Mouse (Mus musculus): ENCODE results near the gene Anp32a. TPM values are rescaled to one million over a fixed set of nuclear protein-coding genes. Genes with fewer than 3 reads are reported as not detected.

The Anp32a gene
- total RNA-seq, 1 experiment, result 96.0 TPM

DNA sequence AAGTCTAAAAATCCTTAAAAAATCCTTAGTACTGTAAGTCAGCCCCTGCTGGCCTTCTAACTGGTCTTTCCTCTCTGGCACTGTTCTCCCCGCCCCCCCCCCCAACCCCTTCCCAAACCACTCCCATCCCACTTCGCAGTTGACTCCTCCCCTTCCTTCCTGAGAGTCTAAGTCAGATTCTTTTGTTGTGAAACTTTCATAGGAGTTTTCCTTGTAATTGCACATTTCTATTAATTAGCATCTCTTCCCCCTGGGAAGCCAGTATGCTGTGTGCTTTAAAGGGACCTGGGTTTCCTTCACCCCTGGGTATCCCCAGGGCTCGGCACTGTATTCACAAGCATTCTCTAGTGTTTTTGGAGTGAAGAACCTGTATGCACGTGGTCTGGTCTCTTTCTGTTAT is 10.1 kb downstream of the Anp32a start:
- in situ Hi-C loops (cut with MboI; ENCODE audit: low sequenced_read_pairs in 2 of 2, unreplicated experiment in 2 of 2), result no loop called here
- Histone ChIP-seq H3K9me3 (ENCODE audit: control insufficient read depth, insufficient read depth, low read depth, low read length) (no peaks in the 10 kb centered on the region), H3K36me3 (ENCODE audit: control insufficient read depth, insufficient read depth, low read length, poor library complexity, severe bottlenecking) (peaks cover 26% of the 10 kb centered on the region; the same call in 1 of the 2 replicates), H3K4me3 (ENCODE audit: insufficient read depth in 1 of 2, low read depth in 1 of 2, low read length in 2 of 2, poor library complexity in 1 of 2, severe bottlenecking in 1 of 2) (no peak overlapping the region), H3K9ac (ENCODE audit: insufficient read depth, low read depth, low read length, poor library complexity, severe bottlenecking) (no peak overlapping the region), H3K27ac (ENCODE audit: insufficient read depth, low read depth, low read length, poor library complexity, severe bottlenecking) (no peak overlapping the region), H3K4me1 (ENCODE audit: control insufficient read depth in 2 of 2, insufficient read depth in 2 of 2, low read length in 2 of 2, poor library complexity in 1 of 2) (peaks cover 10 to 34% of the 10 kb centered on the region in 2 experiments)
- no peak for DNase-seq (ENCODE audit: low read depth, low spot score)
- TF ChIP-seq CHD2 (IDR thresholded peaks at IDR 0.05; ENCODE audit: low read depth, low read length) (no peak), MAFK (IDR thresholded peaks at IDR 0.05; ENCODE audit: insufficient read depth, low read depth, low read length) (no peak), ZNF384 (IDR thresholded peaks at IDR 0.05; ENCODE audit: low read depth, low read length) (no peak), ZC3H11A (IDR thresholded peaks at IDR 0.05; ENCODE audit: borderline replicate concordance, low read depth, low read length) (no peak), HCFC1 (IDR thresholded peaks at IDR 0.05; ENCODE audit: borderline replicate concordance, insufficient read depth, low read length) (no peak)

DNA sequence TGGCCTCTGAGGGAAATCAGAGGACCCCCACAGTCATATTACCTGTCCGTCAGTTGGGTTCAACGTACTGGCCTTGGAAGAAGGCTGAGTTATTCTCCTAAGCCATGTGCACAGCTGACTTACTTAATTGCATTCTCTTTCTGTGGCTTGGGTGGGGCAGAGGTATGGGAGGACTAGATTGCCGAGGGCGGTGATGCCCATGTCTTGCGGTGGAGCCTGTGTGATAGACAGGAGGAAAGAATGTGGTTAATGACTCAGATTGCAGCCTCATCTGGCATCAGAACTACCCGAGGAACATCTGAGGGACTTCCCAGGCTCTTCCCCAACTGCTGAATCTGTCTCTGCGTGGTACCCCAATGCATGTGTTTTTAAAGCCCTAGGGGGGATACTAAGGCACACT is 12.7 kb downstream of the Anp32a start:
- Histone ChIP-seq H3K9ac (ENCODE audit: insufficient read depth, low read depth, low read length, poor library complexity, severe bottlenecking) (no peak overlapping the region), H3K4me3 (ENCODE audit: insufficient read depth in 1 of 2, low read depth in 1 of 2, low read length in 2 of 2, poor library complexity in 1 of 2, severe bottlenecking in 1 of 2) (no peak overlapping the region), H3K9me3 (ENCODE audit: control insufficient read depth, insufficient read depth, low read depth, low read length) (no peaks in the 10 kb centered on the region), H3K36me3 (ENCODE audit: control insufficient read depth, insufficient read depth, low read length, poor library complexity, severe bottlenecking) (peaks cover 34% of the 10 kb centered on the region; the same call in 1 of the 2 replicates), H3K27ac (ENCODE audit: insufficient read depth, low read depth, low read length, poor library complexity, severe bottlenecking) (no peak overlapping the region), H3K4me1 (ENCODE audit: control insufficient read depth in 2 of 2, insufficient read depth in 2 of 2, low read length in 2 of 2, poor library complexity in 1 of 2) (peaks cover 5 to 27% of the 10 kb centered on the region in 2 experiments)
- TF ChIP-seq HCFC1 (IDR thresholded peaks at IDR 0.05; ENCODE audit: borderline replicate concordance, insufficient read depth, low read length) (no peak), CHD2 (IDR thresholded peaks at IDR 0.05; ENCODE audit: low read depth, low read length) (no peak), ZC3H11A (IDR thresholded peaks at IDR 0.05; ENCODE audit: borderline replicate concordance, low read depth, low read length) (no peak)
- no peak for DNase-seq (ENCODE audit: low read depth, low spot score)
- in situ Hi-C loops (cut with MboI; ENCODE audit: low sequenced_read_pairs in 2 of 2, unreplicated experiment in 2 of 2), result no loop called here

DNA sequence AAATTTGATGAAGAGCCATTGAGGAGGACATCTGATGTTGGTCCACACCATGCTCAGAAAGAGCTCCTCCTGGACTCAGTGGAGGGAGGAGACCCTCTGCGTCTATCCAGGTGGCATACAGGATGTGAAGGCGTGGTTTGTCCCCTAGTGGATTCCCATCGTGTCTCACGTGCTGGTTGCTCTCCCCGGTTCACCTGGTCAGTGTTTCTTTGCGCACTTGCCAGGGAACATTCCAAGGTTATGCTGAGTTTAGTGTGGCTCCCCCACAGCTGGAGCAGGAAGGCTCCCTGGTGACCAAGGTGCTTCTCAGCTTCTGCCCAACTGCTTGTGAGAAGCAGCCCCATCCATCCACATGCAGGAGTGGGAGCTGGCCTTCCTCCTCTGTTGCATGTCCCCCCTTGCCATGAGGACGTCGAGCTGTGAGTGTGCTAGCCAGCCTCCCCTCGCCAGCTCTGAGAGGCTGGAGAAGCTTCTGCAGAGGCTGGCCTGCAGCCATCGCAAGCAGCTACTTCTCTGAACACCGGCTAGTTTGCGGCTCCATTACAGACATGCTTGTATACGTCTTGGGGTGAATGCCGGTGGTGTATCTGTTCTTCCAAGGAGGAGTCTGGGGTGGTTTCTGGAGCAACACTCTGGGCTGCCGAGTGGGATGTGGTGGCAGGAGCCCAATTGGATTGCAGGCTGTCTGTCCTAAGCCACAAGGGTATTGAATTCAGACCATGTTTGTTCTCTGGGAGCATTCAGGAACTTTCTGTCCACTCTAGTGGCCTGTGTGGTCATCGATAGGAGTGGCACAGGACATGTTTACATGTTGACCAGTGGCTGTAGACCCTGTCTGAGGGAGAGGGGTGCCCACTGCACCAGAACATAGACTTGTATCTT is 14.0 kb downstream of the Anp32a start:
- TF ChIP-seq ZNF384 (IDR thresholded peaks at IDR 0.05; ENCODE audit: low read depth, low read length) (no peak), CHD2 (IDR thresholded peaks at IDR 0.05; ENCODE audit: low read depth, low read length) (no peak), HCFC1 (IDR thresholded peaks at IDR 0.05; ENCODE audit: borderline replicate concordance, insufficient read depth, low read length) (no peak), ZC3H11A (IDR thresholded peaks at IDR 0.05; ENCODE audit: borderline replicate concordance, low read depth, low read length) (no peak), MAFK (IDR thresholded peaks at IDR 0.05; ENCODE audit: insufficient read depth, low read depth, low read length) (no peak)
- no peak for DNase-seq (ENCODE audit: low read depth, low spot score)
- no peak overlapping the region for H3K9ac ChIP-seq (ENCODE audit: insufficient read depth, low read depth, low read length, poor library complexity, severe bottlenecking)
- no peak overlapping the region for H3K27ac ChIP-seq (ENCODE audit: insufficient read depth, low read depth, low read length, poor library complexity, severe bottlenecking)
- H3K9me3 ChIP-seq (ENCODE audit: control insufficient read depth, insufficient read depth, low read depth, low read length), result no peaks in the 10 kb centered on the region
- peaks cover 8 to 28% of the 10 kb centered on the region in 2 experiments for H3K4me1 ChIP-seq (ENCODE audit: control insufficient read depth in 2 of 2, insufficient read depth in 2 of 2, low read length in 2 of 2, poor library complexity in 1 of 2)
- in situ Hi-C loops (cut with MboI; ENCODE audit: low sequenced_read_pairs in 2 of 2, unreplicated experiment in 2 of 2), result no loop called here
- H3K4me3 ChIP-seq (ENCODE audit: insufficient read depth in 1 of 2, low read depth in 1 of 2, low read length in 2 of 2, poor library complexity in 1 of 2, severe bottlenecking in 1 of 2), result no peak overlapping the region
- peaks cover 36% of the 10 kb centered on the region; the same call in 1 of the 2 replicates for H3K36me3 ChIP-seq (ENCODE audit: control insufficient read depth, insufficient read depth, low read length, poor library complexity, severe bottlenecking)

DNA sequence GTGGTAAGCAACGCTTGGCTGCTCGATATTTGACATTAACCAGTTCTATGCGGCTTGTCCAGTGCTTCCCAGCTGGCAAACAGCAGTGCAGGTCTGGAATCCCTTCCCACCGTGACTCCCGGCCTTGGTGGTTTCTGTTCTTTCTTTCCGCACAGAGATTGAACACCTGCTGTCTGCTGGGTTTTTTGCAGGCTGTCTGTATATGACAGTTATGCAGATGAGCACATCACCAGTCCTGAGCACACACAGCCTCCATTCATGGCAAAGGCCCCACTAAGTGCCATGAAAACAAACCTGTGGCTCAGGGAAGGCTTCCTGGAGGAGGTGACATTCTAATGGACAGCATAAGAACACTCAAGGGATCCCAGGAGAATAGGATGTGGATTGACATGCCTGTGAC is 14.7 kb downstream of the Anp32a start:
- Histone ChIP-seq H3K4me3 (ENCODE audit: insufficient read depth in 1 of 2, low read depth in 1 of 2, low read length in 2 of 2, poor library complexity in 1 of 2, severe bottlenecking in 1 of 2) (no peak overlapping the region), H3K36me3 (ENCODE audit: control insufficient read depth, insufficient read depth, low read length, poor library complexity, severe bottlenecking) (peaks cover 36% of the 10 kb centered on the region; the same call in 1 of the 2 replicates), H3K9me3 (ENCODE audit: control insufficient read depth, insufficient read depth, low read depth, low read length) (no peaks in the 10 kb centered on the region), H3K9ac (ENCODE audit: insufficient read depth, low read depth, low read length, poor library complexity, severe bottlenecking) (no peak overlapping the region), H3K4me1 (ENCODE audit: control insufficient read depth in 2 of 2, insufficient read depth in 2 of 2, low read length in 2 of 2, poor library complexity in 1 of 2) (peaks cover 8 to 28% of the 10 kb centered on the region in 2 experiments), H3K27ac (ENCODE audit: insufficient read depth, low read depth, low read length, poor library complexity, severe bottlenecking) (no peak overlapping the region)
- no peak for DNase-seq (ENCODE audit: low read depth, low spot score)
- in situ Hi-C loops (cut with MboI; ENCODE audit: low sequenced_read_pairs in 2 of 2, unreplicated experiment in 2 of 2), result no loop called here
- TF ChIP-seq ZC3H11A (IDR thresholded peaks at IDR 0.05; ENCODE audit: borderline replicate concordance, low read depth, low read length), result no peak
- TF ChIP-seq CHD2 (IDR thresholded peaks at IDR 0.05; ENCODE audit: low read depth, low read length), result no peak
- no peak for TF ChIP-seq ZNF384 (IDR thresholded peaks at IDR 0.05; ENCODE audit: low read depth, low read length)
- TF ChIP-seq HCFC1 (IDR thresholded peaks at IDR 0.05; ENCODE audit: borderline replicate concordance, insufficient read depth, low read length), result no peak
- no peak for TF ChIP-seq MAFK (IDR thresholded peaks at IDR 0.05; ENCODE audit: insufficient read depth, low read depth, low read length)

Measured in ES-E14 (cell line).